Mouse (Mus musculus) cerebellum, postnatal 4 days (tissue): ENCODE measurements around the gene Adamtsl5.

Experiments used
- DNase-seq, 2 experiments: peaks; one replicate each; pipeline ENCODE4 v3.0.0; 2022; ENCODE audit warnings: low spot score in 2 of 2, mixed read lengths in 1 of 2

Adamtsl5 gene

DNA sequence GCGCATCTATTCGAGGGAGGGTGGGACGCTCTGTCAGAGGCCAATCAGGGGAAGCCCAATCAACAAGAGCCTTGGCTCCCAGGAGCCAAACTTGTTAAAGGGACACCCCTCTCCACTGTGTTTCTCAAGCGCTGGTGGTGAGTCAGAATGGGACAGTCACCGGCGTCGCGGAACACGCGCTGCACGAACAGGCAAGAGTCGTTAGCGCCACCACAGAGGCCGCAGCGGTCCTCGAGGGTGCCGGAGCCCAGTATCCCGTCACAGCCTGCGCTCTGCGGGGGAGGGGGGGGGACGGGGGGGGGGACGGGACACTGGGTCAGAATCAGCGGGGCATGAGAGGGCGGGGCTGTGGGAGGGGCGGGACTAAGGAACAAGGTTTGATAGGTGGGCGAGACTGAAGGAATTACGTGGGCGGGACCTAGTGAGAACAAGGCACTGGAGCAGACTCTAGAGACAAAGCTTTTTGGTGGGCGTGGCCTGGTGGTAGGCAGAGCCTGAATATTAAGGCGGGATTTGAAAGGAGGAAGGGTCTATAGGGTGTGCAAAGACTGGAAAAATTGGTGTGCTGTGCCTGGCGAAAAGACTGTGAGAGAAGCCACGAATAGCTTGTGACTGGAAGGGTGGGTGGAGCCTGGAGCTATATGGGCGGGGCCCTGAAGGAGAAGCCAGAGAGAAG is 5.3 kb downstream of the Adamtsl5 start:
- DNase-seq: no peak

DNA sequence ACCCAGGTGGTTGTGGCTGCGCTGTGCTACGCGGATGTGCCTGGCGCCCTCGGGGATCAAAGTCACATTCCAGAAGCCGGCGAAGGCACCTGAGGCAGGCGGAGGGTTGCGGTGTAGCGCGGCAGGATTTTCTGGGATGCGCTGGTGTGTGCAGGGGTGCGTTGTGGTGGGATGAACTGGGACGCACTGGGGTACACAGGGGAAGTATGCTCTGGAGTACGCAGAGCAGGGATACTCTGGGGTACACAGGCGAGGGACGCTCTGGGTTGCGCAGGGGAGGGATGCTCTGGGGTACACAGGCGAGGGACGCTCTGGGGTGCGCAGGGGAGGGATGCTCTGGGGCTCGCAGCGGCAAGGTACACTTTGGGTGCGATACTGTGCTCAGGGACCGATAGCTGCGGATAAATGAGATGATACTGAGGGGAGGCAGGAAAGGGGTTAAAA is 5.9 kb downstream of the Adamtsl5 start:
- no peak for DNase-seq

- no peak for DNase-seq
These were observed 6.5 kb downstream of the Adamtsl5 start for GRCm38 (mm10) chr10:80341491-80342304.

DNA sequence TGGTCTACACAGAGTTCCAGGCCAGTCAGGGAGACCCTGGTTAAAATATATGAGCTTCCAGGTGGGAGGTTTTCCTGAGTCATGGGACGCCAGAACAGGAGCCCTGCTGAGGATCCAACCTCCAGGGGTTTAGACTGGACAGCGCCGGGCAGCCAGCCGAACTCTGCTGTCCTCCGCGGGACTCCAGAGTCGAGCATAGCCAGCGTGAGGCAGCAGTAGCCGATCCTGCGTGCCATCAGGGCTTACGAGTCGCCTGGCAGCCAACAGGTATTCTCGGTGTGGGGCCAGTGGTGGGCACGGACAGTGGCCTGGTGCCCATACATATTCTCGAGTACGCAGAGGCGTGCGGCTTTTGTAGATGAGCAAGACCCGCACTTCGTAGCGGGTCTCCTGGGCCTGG is 7.2 kb downstream of the Adamtsl5 start:
- no peak for DNase-seq

GRCm38 (mm10) chr10:80339941-80340750 is 8.1 kb downstream of the Adamtsl5 start:
- peak; percentile 89 to 90 for DNase-seq

- no peak for DNase-seq
These were observed 11.9 kb downstream of the Adamtsl5 start for GRCm38 (mm10) chr10:80336263-80336662.

GRCm38 (mm10) chr10:80332525-80332989 is 15.7 kb downstream of the Adamtsl5 start:
- no peak for DNase-seq

DNA sequence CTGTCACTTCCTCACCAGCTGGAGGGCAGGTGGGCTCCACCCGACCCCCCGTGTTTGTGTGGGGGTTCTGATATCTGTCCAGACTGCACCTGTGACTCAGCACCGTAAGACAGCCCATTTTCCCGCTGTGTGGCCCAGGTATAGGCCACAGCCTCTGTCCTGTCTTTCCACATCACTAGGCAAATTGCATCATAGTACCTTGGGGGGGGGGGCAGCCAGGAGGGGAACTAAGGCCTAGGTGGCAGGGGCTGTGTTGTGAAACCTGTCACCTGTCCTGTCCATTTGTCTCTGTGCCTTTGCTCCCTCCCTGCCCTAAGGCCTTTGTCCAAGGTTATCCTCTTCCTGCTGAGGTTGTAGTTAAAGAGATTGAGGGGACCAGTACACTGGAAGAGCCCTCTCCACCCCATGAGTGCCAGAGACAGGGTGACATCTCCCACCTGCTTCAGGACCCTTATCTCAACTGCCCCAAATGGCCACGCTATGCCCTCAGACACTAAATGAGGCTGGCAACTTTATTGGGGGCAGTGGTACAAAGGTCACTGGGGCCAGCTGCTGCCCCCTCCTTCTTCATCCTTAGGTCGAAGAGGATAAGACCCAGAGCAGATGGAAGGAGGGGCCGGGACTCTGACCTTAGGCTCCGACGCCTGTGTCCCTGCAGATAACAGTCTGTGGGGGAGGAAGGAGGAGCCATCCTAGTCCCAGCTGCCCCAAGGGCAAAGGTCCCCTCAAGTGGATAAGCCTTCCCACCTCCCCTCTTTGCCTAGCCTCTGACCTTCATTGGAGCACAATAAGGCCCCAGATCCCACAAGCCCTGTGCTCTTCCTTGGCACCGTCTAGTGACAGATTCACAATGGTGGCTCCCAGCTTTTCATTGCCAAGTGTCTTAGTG is 16.3 kb downstream of the Adamtsl5 start:
- no peak for DNase-seq

GRCm38 (mm10) chr10:80330888-80331287 is 17.3 kb downstream of the Adamtsl5 start:
- no peak for DNase-seq

- no peak for DNase-seq
These were observed 18.1 kb downstream of the Adamtsl5 start for GRCm38 (mm10) chr10:80330084-80330483.

DNA sequence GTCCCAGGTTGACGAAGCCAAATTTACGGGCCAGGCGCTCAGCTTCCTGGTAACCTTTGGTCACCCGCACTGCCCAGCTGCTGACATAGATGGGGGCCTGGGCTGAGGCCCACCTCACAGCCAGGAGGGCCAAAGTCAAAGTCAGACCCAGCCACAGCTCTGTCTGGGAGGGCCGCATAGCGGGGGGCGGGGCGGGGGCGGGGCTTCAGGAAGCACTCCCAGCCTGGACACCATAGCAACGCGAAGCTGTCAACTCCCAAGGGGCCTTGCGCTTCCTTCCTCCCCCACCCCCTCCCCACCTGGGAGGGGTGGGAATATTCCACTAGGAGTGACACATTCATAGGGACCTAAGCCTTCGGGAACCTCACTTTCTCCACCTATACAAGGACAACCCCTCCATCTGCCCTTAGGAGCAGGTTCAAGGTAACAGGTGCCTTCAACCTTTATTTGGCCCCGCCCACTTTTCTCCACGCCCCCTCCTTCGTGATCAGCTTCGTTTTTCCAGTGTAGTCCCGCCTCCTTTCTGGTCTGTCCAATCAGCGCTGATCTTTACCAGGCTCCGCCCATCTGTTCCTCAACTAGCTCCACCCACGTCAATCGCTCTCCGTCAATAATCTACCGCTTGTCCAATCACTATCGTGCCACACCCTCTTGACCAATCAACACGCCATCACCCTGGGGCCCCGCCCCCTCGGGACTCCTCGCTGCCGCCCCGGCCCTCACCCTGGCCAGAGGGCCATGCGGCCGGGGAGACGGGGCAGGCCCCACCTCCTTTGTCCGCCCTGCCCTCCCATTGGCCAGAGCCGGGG is 18.7 kb downstream of the Adamtsl5 start, which contains the start of the genes Pcsk4 and Reep6:
Gene Pcsk4 (minus strand): TSS at position 226 of the 809 bp plus-strand sequence.
Gene Reep6 (plus strand): TSS at position 681 of the 809 bp plus-strand sequence.
- DNase-seq: peak; percentile 95 to 97

DNA sequence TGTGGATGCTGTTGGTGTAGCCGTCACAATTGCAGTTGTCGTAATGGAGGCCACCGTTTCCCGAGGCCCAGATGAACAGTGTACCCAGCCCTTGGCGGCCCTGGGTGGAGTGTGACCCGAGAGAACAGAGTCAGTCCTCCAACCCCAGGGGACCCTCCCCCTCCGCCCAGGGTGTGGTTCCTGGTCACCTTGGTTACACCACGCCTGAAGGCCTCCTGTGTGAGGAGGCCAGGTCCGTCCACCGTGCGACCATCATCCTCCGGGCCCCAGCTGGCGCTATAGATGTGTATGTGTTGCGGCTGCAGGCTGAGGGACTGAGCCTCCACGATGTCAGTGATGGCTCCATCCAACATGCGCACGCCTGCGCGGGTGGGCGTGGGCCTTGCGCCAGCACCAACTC is 23.2 kb downstream of the Adamtsl5 start:
- no peak for DNase-seq

- no peak for DNase-seq
These were observed 23.8 kb downstream of the Adamtsl5 start for GRCm38 (mm10) chr10:80324120-80325037.

DNA sequence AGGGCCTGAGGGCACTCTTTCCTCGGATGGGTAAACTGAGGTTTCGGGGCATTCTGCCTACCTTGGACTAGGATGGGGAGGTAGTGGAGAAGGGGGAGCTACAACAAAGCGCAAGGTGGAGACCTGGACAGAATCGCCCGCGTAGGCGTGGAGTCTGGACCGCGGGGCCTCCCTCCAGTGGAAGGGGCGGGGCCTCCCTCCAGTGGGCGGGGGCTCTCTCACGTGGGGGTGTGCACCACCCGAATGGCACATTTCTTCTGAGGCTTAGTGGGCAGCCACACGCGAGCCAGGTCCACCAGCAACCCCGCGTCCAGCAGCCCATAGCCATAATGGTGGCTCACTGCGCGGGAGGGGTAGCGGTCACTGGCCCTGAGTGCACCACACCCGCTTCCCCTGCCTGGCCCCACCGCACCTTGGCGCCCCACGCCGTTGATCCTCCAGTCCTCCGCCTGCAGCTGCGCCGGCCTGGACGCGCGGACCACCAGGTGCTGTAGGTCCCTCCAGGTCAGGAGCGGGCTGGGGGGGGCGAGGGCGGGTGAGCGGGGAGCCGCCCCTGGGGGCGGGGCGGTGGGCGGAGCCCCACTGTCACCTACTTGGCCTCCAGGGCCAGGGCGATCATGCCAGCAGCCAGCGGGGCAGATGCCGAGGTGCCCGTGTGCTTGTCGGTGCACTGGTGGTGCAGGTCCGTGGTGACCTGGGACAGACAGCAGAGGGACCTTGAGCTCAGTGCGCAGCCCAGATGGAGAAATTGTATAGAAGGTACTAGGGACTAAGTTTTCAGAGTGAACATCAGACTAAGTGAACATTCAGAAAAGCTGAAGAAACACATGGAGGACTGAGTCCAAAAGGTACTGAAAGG is 24.7 kb downstream of the Adamtsl5 start:
- DNase-seq: no peak

DNA sequence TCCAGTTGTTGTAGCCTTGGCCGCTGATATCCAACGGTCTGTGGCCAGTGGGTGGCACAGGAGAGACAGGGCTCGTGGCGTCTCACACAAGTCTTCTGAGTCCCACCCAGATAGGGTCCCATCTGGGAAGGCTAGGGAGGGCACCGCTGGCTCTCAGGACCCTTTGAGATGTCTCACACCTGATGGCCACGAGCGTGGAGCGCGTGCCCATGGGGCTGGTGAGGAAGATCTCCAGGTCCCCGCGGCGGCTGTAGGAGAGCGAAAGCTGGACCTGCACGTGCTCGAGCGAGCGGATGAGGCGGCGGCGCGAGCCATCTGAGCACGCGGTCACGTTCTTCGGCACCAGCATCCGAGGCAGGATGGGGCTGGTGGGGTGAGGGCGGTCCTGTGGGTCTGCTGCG is 25.4 kb downstream of the Adamtsl5 start:
- DNase-seq: no peak

DNA sequence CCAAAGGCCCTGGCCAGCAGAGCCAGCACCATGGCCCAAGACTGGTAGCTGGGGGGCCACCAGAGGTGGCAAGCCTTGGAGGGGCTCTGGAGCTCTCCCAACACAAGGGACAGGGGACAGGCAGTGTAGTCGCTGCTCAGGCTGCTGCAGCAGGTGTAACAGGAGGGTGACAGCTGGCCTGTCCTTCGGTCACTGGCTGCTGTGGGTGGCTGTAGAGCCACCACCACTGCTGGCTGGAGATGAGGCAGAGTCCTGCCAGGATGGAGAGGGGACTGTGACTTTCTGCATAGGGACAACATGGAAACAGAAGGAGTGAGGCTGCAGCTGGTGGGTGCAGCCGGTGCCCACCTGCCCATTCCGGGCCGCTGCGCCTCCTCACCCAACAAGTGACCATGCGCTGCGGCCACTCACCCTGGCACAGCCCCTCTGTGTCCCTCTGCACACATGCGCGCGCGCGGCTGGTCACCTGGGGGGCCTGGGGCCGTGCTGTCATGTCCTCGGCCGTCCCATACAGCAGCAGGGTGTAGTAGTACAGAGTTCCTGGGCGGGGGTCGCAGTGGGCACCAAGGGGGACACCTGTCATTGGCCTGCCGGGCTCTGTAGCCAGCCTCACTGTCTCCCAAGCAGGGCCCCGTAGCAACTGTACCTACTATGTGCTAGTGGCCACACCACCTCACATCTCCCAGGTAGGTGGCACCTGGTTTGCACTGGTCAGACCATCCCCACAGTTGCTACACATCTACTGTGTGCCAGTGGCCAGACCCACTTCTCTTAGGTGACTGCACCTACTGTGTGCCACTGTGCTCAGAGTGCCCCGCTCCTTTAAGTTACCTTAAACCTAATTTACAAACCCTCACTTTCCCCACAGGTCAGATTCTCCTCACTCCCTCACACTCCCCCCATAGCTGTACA is 26.3 kb downstream of the Adamtsl5 start:
- no peak for DNase-seq
